Mouse (Mus musculus) liver, embryonic 15.5 days (tissue): Measurements from ENCODE around the gene Map3k4. TPM values are rescaled to one million over a fixed set of nuclear protein-coding genes. Genes with fewer than 3 reads are reported as not detected.
A peak's percentile ranks its signal among the peaks of the same experiment; 100 is the strongest.

Experiments
- ATAC-seq: fragments of 200-750 bp; cut with Nextera tagmentation; 2 replicates; pipeline ENCODE4 v1.8.0; 2017; ENCODE audit warnings: moderate number of reproducible peaks, mild to moderate bottlenecking, moderate library complexity; ENCODE audit not compliant: insufficient read depth
- H3K27ac ChIP-seq: fragments of 300-500 bp; sonication (generic); replicated peaks from 2 replicates; pipeline ENCODE4 v1.5.1; 2015; ENCODE audit warnings: mild to moderate bottlenecking, inconsistent platforms
- H3K27me3 ChIP-seq: fragments of 300-500 bp; sonication (generic); 2 replicates; pipeline ENCODE4 v1.6.1; 2015; ENCODE audit warnings: mild to moderate bottlenecking, inconsistent platforms
- H3K36me3 ChIP-seq: fragments of 300-500 bp; sonication (generic); replicated peaks from 2 replicates; pipeline ENCODE4 v1.6.1; 2015; ENCODE audit warnings: moderate library complexity, mild to moderate bottlenecking, inconsistent platforms
- H3K4me1 ChIP-seq: fragments of 300-500 bp; sonication (generic); replicated peaks from 2 replicates; pipeline ENCODE4 v1.6.1; 2015; ENCODE audit warnings: inconsistent platforms
- H3K4me2 ChIP-seq: fragments of 300-500 bp; sonication (generic); 2 replicates; pipeline ENCODE4 v1.6.1; 2015; ENCODE audit warnings: moderate library complexity, mild to moderate bottlenecking, inconsistent platforms
- H3K4me3 ChIP-seq: fragments of 300-500 bp; sonication (generic); replicated peaks from 2 replicates; pipeline ENCODE4 v1.5.1; 2015; ENCODE audit warnings: mild to moderate bottlenecking, inconsistent platforms
- H3K9ac ChIP-seq: fragments of 300-500 bp; sonication (generic); 2 replicates; pipeline ENCODE4 v1.6.1; 2015; ENCODE audit warnings: moderate library complexity, mild to moderate bottlenecking, inconsistent platforms
- H3K9me3 ChIP-seq: fragments of 300-500 bp; sonication (generic); replicated peaks from 2 replicates; pipeline ENCODE4 v1.6.1; 2016; ENCODE audit warnings: inconsistent platforms
- WGBS: fragments of 180-500 bp; shearing (Covaris S2); methylation state at CpG from one replicate; pipeline ENCODE4 v1.1.7; 2015; ENCODE audit warnings: mixed read lengths; ENCODE audit not compliant: insufficient replicate concordance; 5-methylcytosine and 5-hydroxymethylcytosine counted together
- polyA plus RNA-seq: library from polyadenylated mRNA; unstranded; fragments of >200 nt; fragmentation: Nextera tagmentation; extraction: Ambion mirVana; gene quantifications from 2 replicates; pipeline ENCODE4 v1.2.1, GENCODE M21; 2015

Gene Map3k4
- polyA plus RNA-seq, 1 experiment from 2014 or later = 10.6 TPM

DNA sequence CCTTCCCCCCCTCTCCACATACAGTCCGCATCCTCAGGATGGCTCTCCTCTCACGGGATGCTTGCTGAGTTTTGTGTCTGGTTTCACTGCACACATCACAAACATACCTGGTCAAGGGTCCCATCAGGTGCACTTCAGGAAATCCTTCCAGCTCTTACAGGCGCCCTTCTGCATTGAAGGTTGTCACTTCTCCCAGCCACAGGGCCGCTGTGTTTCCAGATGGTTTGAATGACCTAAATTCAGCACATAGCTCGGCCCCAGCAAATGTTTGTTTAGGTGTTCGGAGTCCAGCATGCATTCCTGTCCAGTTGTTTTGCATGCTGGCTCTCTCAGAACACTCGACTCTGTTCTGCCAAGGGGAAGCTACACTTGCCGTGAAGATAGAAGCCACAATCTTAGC, 134.3 kb downstream of the Map3k4 start:
- no peak overlapping the region for H3K4me2 ChIP-seq
- H3K9ac ChIP-seq = peak overlapping the region; percentile 13; the same call in 1 of the 2 replicates
- 74% methylated on average over 8 of the region's 8 CpGs for WGBS
- H3K4me1 ChIP-seq = peaks cover 83% of the 10 kb centered on the region
- H3K9me3 ChIP-seq = no peaks in the 10 kb centered on the region
- ATAC-seq = no peak
- H3K36me3 ChIP-seq = peaks cover 35% of the 10 kb centered on the region
- H3K27me3 ChIP-seq = no peaks in the 10 kb centered on the region
- no peak overlapping the region for H3K4me3 ChIP-seq
- H3K27ac ChIP-seq = peak overlapping the region; percentile 82

DNA sequence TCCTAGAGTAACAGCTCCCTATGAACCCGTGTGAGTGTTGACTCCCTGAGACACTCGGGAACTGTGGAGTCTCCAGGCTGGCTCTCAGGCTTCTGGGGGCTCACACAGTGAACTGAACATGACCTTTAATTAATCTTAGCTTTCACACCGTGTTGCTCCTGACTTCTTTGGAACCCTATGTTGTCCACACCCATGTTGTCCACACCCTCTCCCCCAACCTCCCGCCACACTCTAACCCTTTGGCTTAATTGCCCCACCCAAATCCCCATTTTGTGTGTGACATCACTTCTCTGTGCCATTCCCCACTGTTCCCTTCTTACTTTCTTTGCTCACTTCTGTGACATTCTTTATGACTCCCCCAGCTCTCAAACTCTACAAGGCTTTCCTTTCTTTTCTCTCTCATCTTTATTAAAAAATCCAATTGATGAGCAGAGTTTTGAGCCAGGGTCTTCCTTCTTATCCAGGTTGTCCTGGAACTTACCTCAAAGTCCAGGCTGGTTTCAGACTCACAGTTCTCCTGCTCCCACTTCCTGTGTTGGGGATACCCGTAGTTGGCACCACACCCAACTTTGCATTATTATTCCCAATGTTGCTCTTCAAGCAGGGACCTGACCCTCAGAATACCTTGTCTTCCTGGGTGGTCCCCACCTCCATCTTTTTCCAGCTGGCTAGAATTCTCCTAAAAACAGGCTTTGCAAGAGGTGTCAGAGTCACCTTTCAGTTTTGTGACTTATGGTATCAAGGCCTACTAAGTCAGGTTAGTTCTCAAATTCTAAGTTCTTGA, 135.7 kb downstream of the Map3k4 start:
- Histone ChIP-seq H3K9me3 (no peaks in the 10 kb centered on the region), H3K36me3 (peaks cover 36% of the 10 kb centered on the region), H3K4me3 (no peak overlapping the region), H3K27ac (peak overlapping the region; percentile 82), H3K27me3 (no peaks in the 10 kb centered on the region), H3K9ac (peak overlapping the region; percentile 28; the same call in 1 of the 2 replicates), H3K4me2 (peak overlapping the region; percentile 36), H3K4me1 (peaks cover 91% of the 10 kb centered on the region)
- WGBS = 46% methylated on average over 5 of the region's 5 CpGs
- ATAC-seq = peak; percentile 59

DNA sequence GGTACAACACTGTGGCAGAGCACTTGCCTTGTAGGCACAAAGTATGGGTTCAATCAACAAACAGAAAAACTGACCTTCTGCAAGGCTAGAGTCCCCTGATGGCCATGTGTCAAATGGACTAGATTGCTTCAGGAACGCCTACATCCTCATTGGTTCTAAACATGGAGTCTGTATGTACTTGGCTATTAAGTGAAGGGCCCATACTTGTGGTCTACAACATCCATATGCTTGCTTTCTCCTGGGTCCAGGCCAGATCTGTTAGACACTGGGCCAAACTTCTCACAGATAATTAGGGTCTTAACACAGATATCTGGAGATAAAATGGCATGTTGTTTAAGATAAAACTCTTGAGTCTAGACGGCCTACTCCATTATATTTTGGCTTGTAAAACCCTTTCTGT, 138.8 kb downstream of the Map3k4 start:
- H3K27ac ChIP-seq = 0 out of 2 replicates have a peak overlapping the region, but pooled peaks have one; percentile 25
- H3K27me3 ChIP-seq = no peaks in the 10 kb centered on the region
- no peak overlapping the region for H3K4me2 ChIP-seq
- no peaks in the 10 kb centered on the region for H3K9me3 ChIP-seq
- ATAC-seq = no peak
- no peak overlapping the region for H3K9ac ChIP-seq
- peaks cover 60% of the 10 kb centered on the region for H3K4me1 ChIP-seq
- no peak overlapping the region for H3K4me3 ChIP-seq
- peaks cover 56% of the 10 kb centered on the region for H3K36me3 ChIP-seq
- 56% methylated on average over 2 of the region's 2 CpGs for WGBS

DNA sequence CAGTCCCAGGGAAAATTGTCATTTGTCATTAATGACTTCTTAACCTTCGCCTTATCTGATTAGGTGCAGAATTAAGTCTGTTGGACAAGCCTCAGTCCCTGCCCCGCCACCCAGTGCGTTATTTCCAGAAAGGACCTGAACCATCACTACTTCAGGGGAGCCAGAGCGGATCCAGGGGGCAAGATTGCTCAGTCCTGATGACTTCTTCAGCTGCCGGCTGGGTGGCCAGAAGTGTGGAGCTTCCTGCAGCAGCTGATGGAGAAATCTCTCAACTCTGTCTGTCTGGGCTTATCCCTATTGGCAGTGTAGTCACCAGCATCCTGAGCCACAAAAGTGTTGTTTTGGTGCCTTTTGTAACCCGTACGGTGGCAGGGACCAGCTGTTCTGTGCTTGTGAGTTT, 139.3 kb downstream of the Map3k4 start:
- Histone ChIP-seq H3K4me1 (peaks cover 58% of the 10 kb centered on the region), H3K36me3 (peaks cover 59% of the 10 kb centered on the region), H3K4me3 (no peak overlapping the region), H3K9ac (no peak overlapping the region), H3K27ac (peak overlapping the region; percentile 25; the same call in 1 of the 2 replicates), H3K4me2 (no peak overlapping the region), H3K27me3 (no peaks in the 10 kb centered on the region), H3K9me3 (no peaks in the 10 kb centered on the region)
- WGBS = 80% methylated on average over 7 of the region's 7 CpGs
- no peak for ATAC-seq

Other genes with a start within 250 kb of the Map3k4 start
- 25.7 and 25.8 TPM in 2 replicates for gene Agpat4, start 200.1 kb downstream of the Map3k4 start, polyA plus RNA-seq
- gene Plg, start 59.8 kb upstream of the Map3k4 start, polyA plus RNA-seq = 355 and 417 TPM in 2 replicates
- gene Slc22a3, start 188.9 kb upstream of the Map3k4 start, polyA plus RNA-seq = 0.48 and 0.69 TPM in 2 replicates